Mouse (Mus musculus) left cerebral cortex, adult 11 months (tissue): ENCODE results near the gene Nppc.

Source experiments
- DNase-seq: peaks from one replicate; pipeline ENCODE4 v3.0.0; 2022; ENCODE audit warnings: low spot score

The Nppc gene

GRCm38 (mm10) chr1:86670279-86671038, at the start of gene Nppc:
Nppc (minus strand) TSS chr1:86670571.
- peak; percentile 59 for DNase-seq

DNA sequence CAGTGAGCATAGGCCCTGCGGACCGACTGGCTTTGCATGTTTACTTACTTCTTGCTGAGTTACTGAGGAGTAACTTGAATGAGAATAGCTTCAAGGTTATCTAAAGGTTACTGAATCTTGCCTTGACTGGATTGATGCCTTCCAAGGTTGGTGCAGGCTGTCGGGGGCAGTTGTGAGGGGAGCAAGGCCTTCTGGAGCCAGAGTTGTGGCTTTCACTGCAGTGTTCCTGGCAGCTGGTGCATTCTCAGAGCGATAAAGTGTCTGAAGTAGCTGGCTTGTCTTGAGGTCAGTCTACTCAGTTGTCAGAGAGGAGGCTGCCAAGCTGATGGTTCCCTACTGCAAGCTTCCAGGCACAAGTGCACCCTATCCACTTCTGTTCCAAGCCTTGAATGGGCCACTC, 49.0 kb upstream of the Nppc start:
- DNase-seq = no peak

DNA sequence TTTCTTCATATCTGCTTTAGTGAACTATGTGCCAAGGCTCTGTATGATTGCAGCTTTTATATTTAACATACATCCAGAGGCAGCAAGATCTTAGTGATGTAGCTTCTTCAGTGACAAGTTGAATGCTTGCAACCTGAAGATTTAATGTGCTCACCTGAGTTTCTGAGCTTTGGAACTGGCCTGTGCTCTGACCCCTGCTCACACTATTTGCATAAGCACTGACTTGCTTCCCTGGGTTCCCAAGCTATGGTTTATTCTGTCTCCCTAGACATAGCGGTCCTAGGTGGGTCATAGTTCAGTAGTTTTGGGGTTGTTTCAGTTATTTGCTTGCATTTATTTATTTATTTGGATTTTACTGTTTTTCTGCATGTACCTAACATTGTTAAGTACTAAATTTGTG, 47.8 kb upstream of the Nppc start:
- no peak for DNase-seq

DNA sequence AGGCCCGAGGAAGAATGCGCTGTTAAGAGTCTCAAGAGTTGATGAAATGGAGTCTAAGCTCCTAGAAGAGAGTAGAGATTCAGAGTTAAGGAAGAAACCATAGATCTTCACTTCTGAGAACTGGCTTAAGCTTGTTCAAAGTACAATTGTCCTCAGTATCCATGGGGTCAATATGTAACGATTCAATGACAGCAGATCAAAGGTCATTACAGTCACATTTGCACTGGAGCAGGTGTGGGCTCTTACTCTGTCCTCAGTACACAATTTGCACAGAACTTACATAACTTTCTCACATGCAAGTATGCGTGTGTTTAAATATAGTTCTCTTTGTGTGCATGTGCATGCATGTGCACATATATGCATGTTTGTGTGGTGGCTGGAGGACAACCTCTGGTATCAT, 42.7 kb upstream of the Nppc start:
- no peak for DNase-seq

GRCm38 (mm10) chr1:86712045-86712444, 41.7 kb upstream of the Nppc start:
- DNase-seq = no peak

- no peak for DNase-seq
These were observed 39.2 kb upstream of the Nppc start for GRCm38 (mm10) chr1:86709546-86709945.

- DNase-seq = peak; percentile 14
These were observed 35.1 kb upstream of the Nppc start for GRCm38 (mm10) chr1:86705461-86705860.

DNA sequence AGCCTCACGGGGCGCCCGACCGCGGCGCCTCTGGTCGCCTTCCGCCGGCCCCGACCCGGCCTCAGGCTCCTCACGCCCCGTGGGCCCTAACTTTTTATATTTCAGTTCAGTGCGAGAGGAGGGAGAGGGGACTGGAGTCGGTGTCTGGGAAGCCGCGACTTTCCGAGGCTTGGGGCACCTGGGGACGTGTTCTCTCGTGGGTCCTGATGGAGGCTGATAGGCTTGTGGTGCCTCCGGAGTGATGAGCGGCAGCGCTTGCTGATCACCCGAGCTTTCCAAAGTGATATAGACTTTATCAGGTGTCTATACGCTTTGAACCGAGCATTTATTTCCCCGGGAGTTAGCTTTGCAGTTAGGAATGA, 33.6 kb upstream of the Nppc start:
- peak; percentile 13 for DNase-seq

GRCm38 (mm10) chr1:86703300-86703964, 33.1 kb upstream of the Nppc start, which contains the start of gene Dis3l2:
Dis3l2 (plus strand) TSS chr1:86703808.
- DNase-seq = peak; percentile 76

- no peak for DNase-seq
These were observed 30.0 kb upstream of the Nppc start for GRCm38 (mm10) chr1:86700367-86700766.

- no peak for DNase-seq
These were observed 29.2 kb upstream of the Nppc start for GRCm38 (mm10) chr1:86699346-86700136.

GRCm38 (mm10) chr1:86698721-86699120, 28.4 kb upstream of the Nppc start:
- DNase-seq = no peak

- DNase-seq = no peak
These were observed 26.6 kb upstream of the Nppc start for GRCm38 (mm10) chr1:86696948-86697347.

DNA sequence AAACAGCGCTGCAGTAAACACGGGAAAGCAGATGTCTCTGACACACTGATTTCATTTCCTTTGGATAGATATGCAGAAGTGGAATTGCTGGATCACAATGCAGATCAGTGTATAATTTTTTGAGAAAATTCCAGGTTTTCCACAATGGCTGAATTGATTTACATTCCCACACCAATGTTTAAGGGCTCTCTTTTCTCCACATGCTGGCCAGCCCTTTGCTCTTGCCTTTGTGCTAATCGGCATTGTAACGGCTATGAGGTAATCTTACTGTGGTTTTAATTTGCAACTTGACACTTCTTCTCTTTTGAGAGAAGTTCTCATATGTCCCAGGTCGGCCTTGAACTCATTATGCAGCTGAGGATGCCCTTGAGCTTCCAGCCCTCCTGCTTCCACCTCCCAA, 20.7 kb upstream of the Nppc start:
- no peak for DNase-seq

DNA sequence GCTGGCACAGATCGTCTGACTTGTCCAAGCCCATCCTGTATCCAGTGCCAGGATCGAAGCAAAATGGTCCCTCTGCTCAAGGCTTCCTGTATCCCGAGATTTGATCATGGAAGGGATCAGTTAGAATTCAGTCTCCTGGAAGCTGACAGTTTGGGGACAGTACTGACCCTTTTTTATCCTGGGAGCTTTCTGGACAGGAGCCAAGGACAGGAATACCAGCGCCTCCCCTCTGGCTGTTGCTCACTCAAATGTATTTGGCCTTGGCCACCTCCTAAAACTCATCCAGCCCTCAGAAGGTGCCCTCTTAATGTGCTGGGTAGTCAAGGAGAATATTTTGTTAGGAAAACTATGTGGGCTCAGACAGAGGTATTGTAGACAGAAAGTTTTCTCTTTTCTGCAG, 16.9 kb upstream of the Nppc start:
- DNase-seq = no peak

DNA sequence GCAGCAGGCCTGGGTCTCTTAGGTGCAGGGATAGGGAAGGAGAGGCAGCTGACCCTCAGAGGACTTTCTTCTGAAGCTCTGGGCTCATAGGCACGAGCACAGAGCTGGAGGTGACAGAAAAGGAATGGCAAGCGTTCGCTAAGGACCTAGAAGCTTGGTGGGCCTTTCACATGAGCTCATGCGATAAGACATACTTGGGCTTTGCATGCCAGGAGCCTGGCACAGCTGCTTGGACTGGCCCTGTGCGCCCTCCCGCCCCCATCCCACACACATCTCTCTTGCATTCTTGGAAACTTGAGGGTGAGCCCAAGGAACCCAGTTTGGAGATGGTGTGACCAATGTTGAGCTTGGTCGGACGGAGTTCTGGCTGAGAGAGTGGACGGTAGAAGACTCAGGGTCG, 8.3 kb upstream of the Nppc start:
- no peak for DNase-seq

GRCm38 (mm10) chr1:86677624-86678023, 7.3 kb upstream of the Nppc start:
- DNase-seq = no peak

GRCm38 (mm10) chr1:86675126-86675525, 4.8 kb upstream of the Nppc start:
- no peak for DNase-seq

DNA sequence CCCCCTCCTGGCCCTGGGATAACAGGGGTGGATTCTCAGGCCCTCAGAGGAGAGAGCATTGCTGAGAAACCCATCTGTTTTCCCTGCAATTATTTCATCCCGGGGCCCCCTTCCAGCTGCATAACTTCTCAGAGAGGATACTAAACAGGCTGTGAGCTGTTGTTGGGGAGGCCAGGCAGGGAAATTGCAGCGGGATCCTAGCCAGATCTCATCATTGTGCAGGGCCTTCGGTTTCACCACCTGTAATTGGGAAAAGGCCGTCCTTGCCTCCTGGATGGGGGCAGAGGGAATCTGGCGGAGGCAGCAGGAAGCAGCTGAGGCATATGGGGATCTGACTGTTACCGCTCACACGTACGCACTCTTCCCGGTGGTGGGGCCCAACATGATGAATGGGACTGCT, 4.0 kb upstream of the Nppc start:
- no peak for DNase-seq

DNA sequence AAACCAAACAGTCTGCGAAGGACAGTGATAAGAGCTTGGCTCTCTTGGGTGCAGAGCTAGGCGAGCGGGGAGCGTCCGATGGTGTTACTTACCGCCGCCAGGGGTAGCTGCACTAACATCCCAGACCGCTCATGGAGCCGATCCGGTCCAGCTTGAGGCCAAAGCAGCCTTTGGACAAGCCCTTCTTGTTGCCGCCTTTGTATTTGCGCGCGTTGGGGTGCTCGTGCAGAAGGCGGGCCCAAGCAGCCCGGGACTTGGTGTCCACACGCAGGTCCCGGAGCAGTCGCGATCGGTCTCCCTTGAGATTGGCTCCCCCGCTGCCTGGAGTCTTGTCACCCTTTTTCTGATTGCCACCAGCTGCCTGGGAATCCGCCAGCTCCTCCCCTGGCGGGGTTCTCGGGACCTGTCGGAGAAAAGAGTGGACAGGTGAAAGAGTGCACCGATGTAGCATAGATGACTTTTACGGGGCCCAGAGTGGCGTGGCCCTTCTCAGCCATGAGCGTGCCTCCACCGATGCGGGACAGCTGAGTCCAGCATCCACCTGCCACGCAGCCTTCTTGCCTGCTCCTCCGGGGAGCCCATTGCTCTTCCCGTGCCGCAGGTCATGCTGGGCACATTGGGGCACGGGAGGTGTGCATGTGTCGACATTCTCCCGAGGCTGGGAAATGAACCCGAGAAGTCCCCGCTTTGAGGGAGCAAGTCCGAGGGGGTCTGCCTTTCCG, 658 bp downstream of the Nppc start:
- DNase-seq = peak; percentile 46

- no peak for DNase-seq
These were observed 5.3 kb downstream of the Nppc start for GRCm38 (mm10) chr1:86665091-86665490.

DNA sequence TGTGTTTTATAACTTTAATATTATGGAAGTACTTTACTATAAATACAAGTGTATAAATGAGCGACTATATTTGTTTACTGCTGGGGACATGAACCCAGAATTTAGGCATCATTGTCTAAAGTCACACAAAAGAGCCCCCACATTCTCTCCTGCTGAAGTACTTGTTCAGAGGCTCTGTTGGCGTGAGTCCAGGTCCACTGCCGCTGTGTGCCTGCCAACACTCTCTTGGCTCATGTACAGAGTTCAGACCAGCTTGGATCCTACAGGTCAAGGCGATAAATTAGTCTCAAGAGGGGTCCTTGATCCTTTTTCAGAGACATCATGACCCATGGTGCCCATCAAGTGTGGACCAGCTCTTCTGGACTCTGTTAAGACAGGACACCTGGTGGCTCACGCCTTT, 13.3 kb downstream of the Nppc start:
- DNase-seq = no peak
